Mouse (Mus musculus) T-cell, adult 66 days (primary cell): ENCODE measurements around the gene Slc19a3. TPM values are rescaled to one million over a fixed set of nuclear protein-coding genes. Genes with fewer than 3 reads are reported as not detected.

Experiments
- total RNA-seq, 2 experiments: library from RNA; stranded (reverse); gene quantifications; 3 replicates in 1 of 2; 4 replicates in 1 of 2; pipeline ENCODE4 v1.2.4; 2023

Slc19a3 gene
- total RNA-seq, result not detected

DNA sequence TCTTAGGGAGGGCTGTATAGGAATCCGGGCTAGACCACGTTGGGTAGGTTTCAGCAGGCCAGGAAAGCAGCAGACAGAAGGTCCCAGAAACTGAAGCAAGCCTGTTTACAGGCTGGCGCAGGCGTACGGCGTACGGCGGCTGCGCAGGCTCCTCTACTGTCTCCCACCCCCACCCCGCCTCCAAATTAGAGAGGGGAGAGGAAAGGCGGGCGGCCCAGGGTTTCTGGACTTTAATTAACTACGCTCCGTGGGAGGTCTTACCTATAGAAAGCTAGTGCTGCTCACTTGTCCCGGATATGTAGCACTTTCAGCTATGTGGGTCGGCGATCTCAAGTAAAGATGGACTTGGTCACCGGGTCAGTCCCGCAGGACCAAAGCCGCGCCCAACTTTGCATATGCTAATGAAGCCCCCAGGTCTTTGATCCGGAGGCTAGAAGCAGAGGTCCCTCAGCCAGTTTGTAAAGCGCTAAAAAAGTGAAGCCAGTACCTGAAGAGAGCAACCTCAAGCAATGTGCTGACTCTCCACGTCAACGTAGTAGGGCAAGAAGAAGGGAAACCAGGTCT, at the start of gene Slc19a3:
TSS of gene Slc19a3 (minus strand) at position 340 of the 564 bp plus-strand sequence.

DNA sequence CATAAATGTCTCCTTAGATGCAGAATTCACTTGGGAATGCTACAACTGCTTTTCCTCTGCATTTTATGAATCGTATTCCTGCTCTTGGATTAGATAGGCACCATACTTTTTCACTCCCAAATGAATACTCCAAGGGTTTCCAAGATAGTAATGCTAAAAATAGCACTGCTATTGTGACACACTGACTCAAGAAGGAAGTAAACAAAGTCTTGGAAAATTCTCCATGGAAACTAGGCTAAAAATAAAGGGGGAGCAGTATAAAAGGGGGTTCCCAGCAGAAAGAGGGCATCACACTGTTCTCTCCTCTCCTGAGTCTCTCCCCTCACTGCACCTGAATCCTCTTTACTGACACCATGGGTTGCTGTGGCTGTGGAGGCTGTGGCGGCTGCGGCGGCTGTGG, 22.4 kb upstream of the Slc19a3 start, which contains the start of gene Krtap28-13:
TSS of gene Krtap28-13 (plus strand) at position 288 of the 400 bp plus-strand sequence.

DNA sequence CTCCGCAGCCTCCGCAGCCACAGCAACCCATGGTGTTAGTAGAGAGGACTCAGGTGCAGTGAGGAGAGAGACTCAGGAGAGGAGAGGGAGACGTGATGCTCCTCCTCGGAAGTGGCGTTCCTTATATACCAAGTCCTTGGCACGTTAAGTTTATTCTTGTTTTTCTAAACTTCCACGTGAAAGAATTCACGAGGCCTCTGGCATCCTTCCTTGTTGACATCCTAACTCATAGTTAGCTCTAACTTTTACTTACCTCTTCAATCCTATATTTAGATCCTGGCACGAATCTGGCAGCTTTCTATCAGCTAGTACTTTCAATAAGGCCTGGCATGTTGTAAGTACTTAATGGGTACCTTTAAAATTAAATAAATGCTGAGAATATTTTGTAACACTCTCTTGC, 21.0 kb upstream of the Slc19a3 start, which contains the start of gene A030005K14Rik:
TSS of gene A030005K14Rik (minus strand) at position 101 of the 400 bp plus-strand sequence.

DNA sequence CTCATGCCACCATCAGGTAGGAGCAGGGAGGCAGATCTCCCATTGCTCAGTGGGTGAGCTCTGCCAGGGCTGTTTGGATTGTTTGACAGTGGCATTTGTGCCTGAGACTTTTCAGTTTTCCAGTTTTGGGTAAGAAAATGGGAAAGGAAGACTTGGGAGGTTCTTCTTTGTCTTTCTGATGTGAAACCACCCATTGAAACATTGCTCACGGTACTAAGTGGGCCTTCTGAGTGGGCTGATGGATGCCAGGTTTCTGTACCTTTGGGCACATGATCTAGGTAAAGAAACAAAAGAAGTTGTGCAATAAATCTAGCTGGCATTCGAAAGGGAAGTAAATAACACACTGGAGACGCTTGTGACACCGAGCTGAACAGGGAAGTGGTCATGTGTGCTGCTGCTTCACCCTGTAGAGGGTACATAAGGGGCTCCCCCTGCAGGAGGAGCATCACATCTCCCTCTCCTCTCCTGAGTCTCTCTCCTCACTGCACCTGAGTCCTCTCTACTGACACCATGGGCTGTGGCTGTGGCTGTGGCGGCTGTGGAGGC, 6.7 kb upstream of the Slc19a3 start, which contains the start of gene Gm47969:
TSS of gene Gm47969 (plus strand) at position 51 of the 546 bp plus-strand sequence.

DNA sequence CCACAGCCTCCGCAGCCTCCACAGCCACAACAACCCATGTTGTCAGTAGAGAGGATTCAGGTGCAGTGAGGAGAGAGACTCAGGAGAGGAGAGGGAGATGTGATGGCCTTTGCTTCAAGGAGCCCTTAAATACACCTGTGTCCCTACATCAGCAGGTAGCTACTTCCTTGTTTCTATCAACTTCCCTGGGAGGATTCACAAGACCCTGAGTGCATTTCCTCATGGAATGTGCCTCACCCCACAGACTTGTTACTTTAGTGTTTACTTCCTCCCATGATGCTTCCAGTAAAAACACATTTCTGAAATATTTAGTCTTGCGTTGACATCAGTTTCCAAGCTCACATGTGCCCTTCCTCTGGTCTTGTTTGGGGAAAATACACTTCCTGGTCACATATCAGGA, 4.1 kb upstream of the Slc19a3 start, which contains the start of gene Krtap28-10:
TSS of gene Krtap28-10 (minus strand) at position 101 of the 400 bp plus-strand sequence.

DNA sequence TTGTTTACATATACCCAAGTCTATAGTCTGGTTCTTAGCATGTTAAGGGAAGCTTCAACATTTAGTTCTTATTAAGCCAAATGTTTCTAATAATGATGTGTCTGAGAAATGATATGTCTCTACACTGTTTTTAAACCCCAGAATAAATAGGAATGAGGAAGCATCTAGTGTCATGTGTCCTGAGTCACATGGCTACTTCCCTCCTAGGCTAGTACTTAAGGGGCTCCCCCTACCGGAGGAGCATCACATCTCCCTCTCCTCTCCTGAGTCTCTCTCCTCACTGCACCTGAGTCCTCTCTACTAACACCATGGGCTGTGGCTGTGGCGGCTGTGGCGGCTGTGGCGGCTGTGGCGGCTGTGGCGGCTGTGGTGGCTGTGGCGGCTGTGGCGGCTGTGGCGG, 37.9 kb downstream of the Slc19a3 start, which contains the start of gene Gm47959:
TSS of gene Gm47959 (plus strand) at position 243 of the 400 bp plus-strand sequence.

Other genes starting within 250 kb of the Slc19a3 start
- gene Agfg1, start 199.0 kb downstream of the Slc19a3 start, total RNA-seq, result 100 to 1,000 TPM in 1 of 2 experiments, 10 to 100 TPM in 1; 88.6 to 101 TPM
- 1 to 10 TPM; 6.3 to 7.3 TPM for gene A030005L19Rik, start 125.1 kb downstream of the Slc19a3 start, total RNA-seq
- 1 to 10 TPM in 1 of 2 experiments, under 1 TPM in 1; 0.99 to 1.3 TPM for gene A030014E15Rik, start 113.5 kb downstream of the Slc19a3 start, total RNA-seq
- not detected for gene Gm6217, start 107.0 kb downstream of the Slc19a3 start, total RNA-seq
- not detected for gene A030003K21Rik, start 95.1 kb downstream of the Slc19a3 start, total RNA-seq
- not detected for gene Gm7544, start 82.4 kb downstream of the Slc19a3 start, total RNA-seq
- not detected for gene Gm47955, start 78.2 kb downstream of the Slc19a3 start, total RNA-seq
- gene Gm47959, start 37.9 kb downstream of the Slc19a3 start, total RNA-seq, result not detected
- not detected for gene Krtap28-10, start 4.0 kb upstream of the Slc19a3 start, total RNA-seq
- not detected for gene Gm47969, start 6.5 kb upstream of the Slc19a3 start, total RNA-seq
- gene A030005K14Rik, start 20.9 kb upstream of the Slc19a3 start, total RNA-seq, result not detected
- not detected for gene Krtap28-13, start 22.5 kb upstream of the Slc19a3 start, total RNA-seq
- gene Ccl20, start 78.3 kb upstream of the Slc19a3 start, total RNA-seq, result not detected
- not detected for gene Daw1, start 121.3 kb upstream of the Slc19a3 start, total RNA-seq